Mouse (Mus musculus) liver, postnatal 0 days (tissue): ENCODE data around the gene Sft2d2. TPM values are rescaled to one million over a fixed set of nuclear protein-coding genes. Genes with fewer than 3 reads are reported as not detected.

Source experiments
- ATAC-seq: fragments of 200-750 bp; cut with Nextera tagmentation; 2 replicates; pipeline ENCODE4 v1.8.0; 2017; ENCODE audit warnings: mild to moderate bottlenecking, moderate library complexity
- DNase-seq: peaks from one replicate; pipeline ENCODE4 v3.0.0-alpha.2; 2016
- H3K27ac ChIP-seq: fragments of 300-500 bp; sonication (generic); 2 replicates; pipeline ENCODE4 v1.5.1; 2014; ENCODE audit warnings: antibody characterized with exemption, moderate library complexity, mild to moderate bottlenecking, low read depth
- H3K27me3 ChIP-seq: fragments of 300-500 bp; sonication (generic); 2 replicates; pipeline ENCODE4 v1.6.1; 2014; ENCODE audit warnings: low read length, control low read depth, mixed read lengths; ENCODE audit not compliant: insufficient read depth
- H3K36me3 ChIP-seq: fragments of 300-500 bp; sonication (generic); replicated peaks from 2 replicates; pipeline ENCODE4 v1.6.1; 2014; ENCODE audit warnings: mild to moderate bottlenecking, control low read depth, low read length, moderate library complexity, mixed read lengths; ENCODE audit not compliant: insufficient read depth
- H3K4me1 ChIP-seq: fragments of 300-500 bp; sonication (generic); 2 replicates; pipeline ENCODE4 v1.6.1; 2014; ENCODE audit warnings: antibody characterized with exemption, mild to moderate bottlenecking, control low read depth; ENCODE audit not compliant: insufficient read depth
- H3K4me2 ChIP-seq: fragments of 300-500 bp; sonication (generic); 2 replicates; pipeline ENCODE4 v1.6.1; 2014; ENCODE audit warnings: low read depth, mild to moderate bottlenecking, low read length, moderate library complexity, mixed read lengths
- H3K4me3 ChIP-seq: fragments of 300-500 bp; sonication (generic); 2 replicates; pipeline ENCODE4 v1.5.1; 2014; ENCODE audit warnings: low read depth, low read length
- H3K9ac ChIP-seq: fragments of 300-500 bp; sonication (generic); replicated peaks from 2 replicates; pipeline ENCODE4 v1.6.1; 2014; ENCODE audit warnings: mild to moderate bottlenecking, moderate library complexity
- H3K9me3 ChIP-seq: fragments of 300-500 bp; sonication (generic); 2 replicates; pipeline ENCODE4 v1.6.1; 2016; ENCODE audit warnings: mild to moderate bottlenecking, control low read depth, low read length, mixed read lengths
- CTCF ChIP-seq: sonication (generic); IDR thresholded peaks from 2 replicates; pipeline ENCODE4 v1.5.1; 2016; ENCODE audit warnings: antibody characterized with exemption, low read depth
- EP300 ChIP-seq: IDR thresholded peaks from 2 replicates; pipeline ENCODE4 v1.6.1; 2016; ENCODE audit warnings: antibody characterized with exemption, low read depth, mild to moderate bottlenecking
- WGBS: fragments of 180-500 bp; shearing (Covaris S2); extraction: QIAGEN DNeasy Blood & Tissue Kit; methylation state at CpG from one replicate; pipeline ENCODE4 v1.1.7; 2014; ENCODE audit not compliant: insufficient replicate concordance; 5-methylcytosine and 5-hydroxymethylcytosine counted together
- polyA plus RNA-seq: library from polyadenylated mRNA; unstranded; fragments of >200 nt; fragmentation: Nextera tagmentation; extraction: Ambion mirVana; gene quantifications from 2 replicates; pipeline ENCODE4 v1.2.1, GENCODE M21; 2015

Gene Sft2d2
- polyA plus RNA-seq, 1 experiment from 2014 or later = 8.8 TPM

- peaks cover 10% of the 10 kb centered on the region for H3K4me1 ChIP-seq
- peaks cover 20% of the 10 kb centered on the region for H3K36me3 ChIP-seq
- 0 out of 2 replicates have a peak overlapping the region, but pooled peaks have one; percentile 36 for H3K4me2 ChIP-seq
- WGBS = 79% methylated on average over 9 of the region's 9 CpGs
- no peaks in the 10 kb centered on the region for H3K27me3 ChIP-seq
- no peak overlapping the region for H3K9ac ChIP-seq
- no peak for TF ChIP-seq CTCF
- no peak; the same call in 1 of the 2 replicates for TF ChIP-seq EP300
- peak; percentile 71 for ATAC-seq
- DNase-seq = no peak
- no peaks in the 10 kb centered on the region for H3K9me3 ChIP-seq
- H3K27ac ChIP-seq = peak overlapping the region; percentile 83
- no peak overlapping the region for H3K4me3 ChIP-seq
These were observed 35.3 kb upstream of the Sft2d2 start for GRCm38 (mm10) chr1:165229577-165229976.

GRCm38 (mm10) chr1:165217023-165217589 is 22.9 kb upstream of the Sft2d2 start:
- no peaks in the 10 kb centered on the region for H3K9me3 ChIP-seq
- TF ChIP-seq EP300 = no peak
- TF ChIP-seq CTCF = no peak
- no peak overlapping the region for H3K4me2 ChIP-seq
- no peaks in the 10 kb centered on the region for H3K27me3 ChIP-seq
- no peak overlapping the region for H3K9ac ChIP-seq
- 73% methylated on average over 2 of the region's 2 CpGs for WGBS
- H3K4me3 ChIP-seq = no peak overlapping the region
- H3K36me3 ChIP-seq = peaks cover 61% of the 10 kb centered on the region
- no peak for DNase-seq
- H3K27ac ChIP-seq = no peak overlapping the region
- ATAC-seq = no peak
- H3K4me1 ChIP-seq = no peaks in the 10 kb centered on the region

GRCm38 (mm10) chr1:165215831-165216230 is 21.6 kb upstream of the Sft2d2 start:
- no peaks in the 10 kb centered on the region for H3K27me3 ChIP-seq
- DNase-seq (no peak), ATAC-seq (no peak)
- no peak overlapping the region for H3K4me3 ChIP-seq
- TF ChIP-seq EP300 = no peak
- TF ChIP-seq CTCF = no peak
- 50% methylated on average over 7 of the region's 7 CpGs for WGBS
- H3K9ac ChIP-seq = no peak overlapping the region
- no peak overlapping the region for H3K27ac ChIP-seq
- H3K36me3 ChIP-seq = peaks cover 54% of the 10 kb centered on the region
- no peaks in the 10 kb centered on the region for H3K9me3 ChIP-seq
- H3K4me2 ChIP-seq = no peak overlapping the region
- H3K4me1 ChIP-seq = no peaks in the 10 kb centered on the region

GRCm38 (mm10) chr1:165205591-165205990 is 11.4 kb upstream of the Sft2d2 start:
- DNase-seq (no peak), ATAC-seq (no peak)
- no peak overlapping the region for H3K4me3 ChIP-seq
- H3K36me3 ChIP-seq = no peaks in the 10 kb centered on the region
- H3K9me3 ChIP-seq = no peaks in the 10 kb centered on the region
- H3K4me2 ChIP-seq = no peak overlapping the region
- 39% methylated on average over 2 of the region's 2 CpGs for WGBS
- no peak for TF ChIP-seq EP300
- no peak for TF ChIP-seq CTCF
- no peak overlapping the region for H3K27ac ChIP-seq
- no peaks in the 10 kb centered on the region for H3K4me1 ChIP-seq
- H3K27me3 ChIP-seq = no peaks in the 10 kb centered on the region
- H3K9ac ChIP-seq = no peak overlapping the region

GRCm38 (mm10) chr1:165203488-165204035 is 9.3 kb upstream of the Sft2d2 start:
- no peak for ATAC-seq
- TF ChIP-seq EP300 (no peak), CTCF (no peak)
- no peaks in the 10 kb centered on the region for H3K27me3 ChIP-seq
- 22% methylated on average over 2 of the region's 2 CpGs for WGBS
- H3K27ac ChIP-seq = no peak overlapping the region
- DNase-seq = no peak
- H3K4me1 ChIP-seq = no peaks in the 10 kb centered on the region; the same call in 1 of the 2 replicates
- no peak overlapping the region for H3K9ac ChIP-seq
- no peak overlapping the region for H3K4me2 ChIP-seq
- no peaks in the 10 kb centered on the region for H3K9me3 ChIP-seq
- H3K36me3 ChIP-seq = no peaks in the 10 kb centered on the region
- no peak overlapping the region for H3K4me3 ChIP-seq

- H3K27me3 ChIP-seq = no peaks in the 10 kb centered on the region
- ATAC-seq (no peak), DNase-seq (no peak)
- no peaks in the 10 kb centered on the region; the same call in 1 of the 2 replicates for H3K4me1 ChIP-seq
- H3K9ac ChIP-seq = no peak overlapping the region
- H3K4me2 ChIP-seq = no peak overlapping the region
- H3K9me3 ChIP-seq = no peaks in the 10 kb centered on the region
- H3K36me3 ChIP-seq = no peaks in the 10 kb centered on the region
- 62% methylated on average over 4 of the region's 4 CpGs for WGBS
- H3K27ac ChIP-seq = no peak overlapping the region
- no peak overlapping the region for H3K4me3 ChIP-seq
- TF ChIP-seq CTCF (no peak), EP300 (no peak)
These were observed 7.3 kb upstream of the Sft2d2 start for GRCm38 (mm10) chr1:165201445-165202012.
